Mouse (Mus musculus) adrenal gland, adult 8-10 months (tissue): ENCODE data around the gene Cmtm6. TPM values are rescaled to one million over a fixed set of nuclear protein-coding genes. Genes with fewer than 3 reads are reported as not detected.

Experiments
- DNase-seq: peaks from one replicate; pipeline ENCODE4 v3.0.0; 2022
- total RNA-seq, 4 experiments: library from RNA; stranded (reverse); gene quantifications; 2 replicates each; pipeline ENCODE4 v1.2.4; 2022

Gene Cmtm6
- total RNA-seq, 4 experiments from 2014 or later = 68.5 to 105 (median 78.0) TPM

- DNase-seq = no peak
These were observed 758 bp upstream of the Cmtm6 start for GRCm38 (mm10) chr9:114729911-114730805.

- no peak for DNase-seq
These were observed 1.2 kb downstream of the Cmtm6 start for GRCm38 (mm10) chr9:114731871-114732682.

- DNase-seq = no peak
These were observed 2.3 kb downstream of the Cmtm6 start for GRCm38 (mm10) chr9:114733238-114733637.

GRCm38 (mm10) chr9:114736442-114736841 is 5.5 kb downstream of the Cmtm6 start:
- DNase-seq = peak; percentile 43

GRCm38 (mm10) chr9:114740336-114740735 is 9.4 kb downstream of the Cmtm6 start:
- DNase-seq = no peak

- no peak for DNase-seq
These were observed 11.8 kb downstream of the Cmtm6 start for GRCm38 (mm10) chr9:114742731-114743130.

GRCm38 (mm10) chr9:114745163-114745562 is 14.2 kb downstream of the Cmtm6 start:
- DNase-seq = no peak

- DNase-seq = no peak
These were observed 14.7 kb downstream of the Cmtm6 start for GRCm38 (mm10) chr9:114745654-114746053.

GRCm38 (mm10) chr9:114747012-114747411 is 16.1 kb downstream of the Cmtm6 start:
- no peak for DNase-seq

GRCm38 (mm10) chr9:114747466-114747865 is 16.6 kb downstream of the Cmtm6 start:
- DNase-seq = no peak

GRCm38 (mm10) chr9:114751582-114751981 is 20.7 kb downstream of the Cmtm6 start:
- DNase-seq = no peak

GRCm38 (mm10) chr9:114752311-114752710 is 21.4 kb downstream of the Cmtm6 start:
- DNase-seq = no peak

- peak; percentile 93 for DNase-seq
These were observed 22.1 kb downstream of the Cmtm6 start for GRCm38 (mm10) chr9:114752863-114753484.

- no peak for DNase-seq
These were observed 27.4 kb downstream of the Cmtm6 start for GRCm38 (mm10) chr9:114758272-114758671.

GRCm38 (mm10) chr9:114758801-114759200 is 27.9 kb downstream of the Cmtm6 start:
- no peak for DNase-seq

- no peak for DNase-seq
These were observed 29.0 kb downstream of the Cmtm6 start for GRCm38 (mm10) chr9:114759886-114760285.

GRCm38 (mm10) chr9:114760353-114760752 is 29.4 kb downstream of the Cmtm6 start:
- DNase-seq = no peak

- DNase-seq = no peak
These were observed 30.9 kb downstream of the Cmtm6 start for GRCm38 (mm10) chr9:114761848-114762247.

- DNase-seq = no peak
These were observed 32.4 kb downstream of the Cmtm6 start for GRCm38 (mm10) chr9:114763341-114763740.

- peak; percentile 31 for DNase-seq
These were observed 36.1 kb downstream of the Cmtm6 start for GRCm38 (mm10) chr9:114767030-114767429.

GRCm38 (mm10) chr9:114767507-114767906 is 36.6 kb downstream of the Cmtm6 start:
- DNase-seq = no peak

- no peak for DNase-seq
These were observed 37.1 kb downstream of the Cmtm6 start for GRCm38 (mm10) chr9:114768066-114768465.

- no peak for DNase-seq
These were observed 39.3 kb downstream of the Cmtm6 start for GRCm38 (mm10) chr9:114770224-114770623.
